Mouse (Mus musculus) sigmoid colon, adult 10 weeks (tissue): ENCODE data around the gene Fam126b. TPM values are rescaled to one million over a fixed set of nuclear protein-coding genes. Genes with fewer than 3 reads are reported as not detected.

Experiments used
- polyA plus RNA-seq: library from polyadenylated mRNA; stranded (reverse); fragments of 350-450 nt; fragmentation: Illumina TruSeq; extraction: RNeasy Lipid Tissue Mini Kit (QIAGEN cat#74804); gene quantifications from one replicate; pipeline ENCODE4 v1.2.3, GENCODE M21; 2014; ENCODE audit warnings: low read depth, low replicate concordance

Fam126b gene
- 33.8 TPM for polyA plus RNA-seq

DNA sequence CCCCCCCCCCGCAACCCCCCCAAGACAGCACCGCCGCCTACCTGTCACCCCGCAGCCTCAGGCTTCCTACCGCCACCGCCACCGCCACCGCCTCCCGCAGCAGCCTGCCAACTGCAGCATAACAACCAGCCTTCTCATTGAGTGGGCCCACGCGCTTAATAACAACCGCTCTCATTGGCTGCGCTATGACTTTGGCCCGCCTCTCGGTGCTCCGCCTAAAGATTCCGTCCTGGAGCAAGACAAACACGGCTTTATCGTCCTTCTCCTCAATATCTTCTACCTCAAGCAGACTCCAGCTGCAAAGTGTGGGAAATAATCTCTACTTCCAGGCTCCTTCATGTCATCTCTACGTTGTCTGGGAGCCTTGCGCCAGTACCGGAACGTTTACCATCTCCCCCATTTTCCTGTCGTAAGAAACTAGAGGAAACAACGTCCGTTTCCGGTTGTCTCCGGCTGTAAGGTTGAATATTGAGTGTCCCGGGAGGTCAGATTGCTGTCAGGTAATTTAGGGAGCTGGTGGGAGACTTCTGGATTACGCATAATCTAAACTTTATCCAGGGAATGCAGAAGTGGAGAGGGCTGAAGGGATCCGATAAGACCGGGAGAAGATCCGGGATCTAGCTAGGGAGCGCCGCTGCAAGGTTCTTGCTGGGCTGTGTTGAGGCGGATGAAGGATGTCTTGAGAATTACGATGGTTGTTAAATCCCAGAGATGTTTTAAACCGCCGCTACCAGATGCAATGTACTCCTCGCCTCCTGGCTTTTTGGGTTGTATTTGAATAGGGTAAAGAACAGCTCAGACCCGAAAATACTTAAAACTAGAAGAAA lies at the start of gene Fam126b, which contains the start of gene Ndufb3:
Gene Fam126b (minus strand): TSS at position 153 of the 827 bp plus-strand sequence.
Gene Ndufb3 (plus strand): TSS at position 214 of the 827 bp plus-strand sequence.

DNA sequence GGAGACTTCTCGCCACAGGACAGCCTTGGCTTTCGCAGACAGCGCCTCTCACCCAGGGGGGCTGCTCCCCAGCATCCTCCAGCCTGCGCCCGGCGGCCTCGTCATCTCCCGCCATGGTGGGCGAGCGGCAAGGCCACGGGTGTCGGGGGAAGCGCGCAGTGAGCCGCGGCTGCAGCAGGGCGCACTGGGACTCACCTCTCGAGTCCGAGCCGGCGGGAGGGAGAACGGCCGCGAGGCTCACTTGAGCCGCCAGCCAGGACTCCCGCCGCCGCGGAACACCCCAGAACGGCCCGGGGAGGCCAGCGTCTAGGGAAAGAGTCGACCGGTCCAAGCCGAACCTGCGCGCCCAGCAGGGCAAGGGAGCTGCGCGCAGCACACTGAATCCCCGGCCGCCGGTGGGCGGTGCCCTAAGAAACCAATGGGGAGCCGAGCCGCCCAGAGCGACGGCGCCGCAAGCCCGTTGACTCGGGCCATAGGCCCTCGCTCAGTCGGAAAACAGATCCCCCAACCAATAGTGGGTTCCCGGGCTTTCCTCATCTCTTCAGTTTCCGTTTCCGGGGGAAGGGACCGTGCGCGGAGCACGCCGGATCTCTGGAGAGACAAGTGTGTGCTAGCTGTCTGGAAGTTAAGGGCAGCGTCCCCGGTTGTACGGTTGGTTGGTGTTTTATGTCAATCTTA lies 81.4 kb downstream of the Fam126b start, which contains the start of gene Orc2:
Gene Orc2 (minus strand): TSS at position 533 of the 678 bp plus-strand sequence.

Other genes with a start within 250 kb of the Fam126b start
- 460 TPM for gene Bzw1, start 193.4 kb downstream of the Fam126b start, polyA plus RNA-seq
- 1,145 TPM for gene Clk1, start 162.3 kb downstream of the Fam126b start, polyA plus RNA-seq
- 23.3 TPM for gene Nif3l1, start 141.2 kb downstream of the Fam126b start, polyA plus RNA-seq
- gene Ppil3, start 140.8 kb downstream of the Fam126b start, polyA plus RNA-seq = 90.8 TPM
- gene Orc2, start 81.2 kb downstream of the Fam126b start, polyA plus RNA-seq = 43.5 TPM
- gene Ndufb3, start 61 bp upstream of the Fam126b start, polyA plus RNA-seq = 60.6 TPM
- gene Als2cr12, start 109.7 kb upstream of the Fam126b start, polyA plus RNA-seq = 9.0 TPM
- 139 TPM for gene Cflar, start 125.2 kb upstream of the Fam126b start, polyA plus RNA-seq
- gene Casp8, start 209.1 kb upstream of the Fam126b start, polyA plus RNA-seq = 123 TPM